Mouse (Mus musculus): ENCODE data around the gene Tbc1d8.

GRCm38 (mm10) chr1:39321954-39322353, 156.6 kb downstream of the Tbc1d8 start:
- TF ChIP-seq EP300 (IDR thresholded peaks at IDR 0.05; ENCODE audit: low read depth) (no peak), CTCF (IDR thresholded peaks at IDR 0.05; ENCODE audit: low read depth) (no peak)
